Mouse (Mus musculus) heart, postnatal 14 days (tissue): ENCODE data around the gene Rab5b. TPM values are rescaled to one million over a fixed set of nuclear protein-coding genes. Genes with fewer than 3 reads are reported as not detected.
"Not testable (repeated sequence)": the region's sequence is repeated elsewhere in the genome, so short reads cannot be mapped to it uniquely, and the experiment has no call there.

Source experiments
- DNase-seq, 2 experiments: peaks; one replicate each; pipeline ENCODE4 v3.0.0; 2021 to 2022
- intact Hi-C: fragments of 180-260 bp; cut with DNase I; formaldehyde crosslinking; loops from one replicate; pipeline ENCODE4 v1.15.1; 2025
- long read RNA-seq, 2 experiments: library from polyadenylated mRNA; stranded (forward); transcript quantifications; one replicate each; pipeline ENCODE4 v2.0.0; 2021
- total RNA-seq, 2 experiments: library from RNA; stranded (reverse); gene quantifications; 2 replicates each; pipeline ENCODE4 v1.2.3; 2021

Rab5b gene
- total RNA-seq: 10 to 100 TPM; 66.5 to 71.8 TPM
- long read RNA-seq, experiment 1, transcript Rab5b-201 (6 exons, 3,180 nt): major isoform, 40 of 49 reads
- long read RNA-seq, experiment 1, partial matches to known transcripts: 2 of 49 reads
- long read RNA-seq, experiment 1, other reads (novel, unspliced or antisense): 7 of 49 reads
- long read RNA-seq, experiment 2, transcript Rab5b-201 (6 exons, 3,180 nt): major isoform, 39 of 50 reads
- long read RNA-seq, experiment 2, partial matches to known transcripts: 1 of 50 reads
- long read RNA-seq, experiment 2, other reads (novel, unspliced or antisense): 10 of 50 reads

GRCm38 (mm10) chr10:128695992-128696807 is at the start of gene Rab5b:
Rab5b (minus strand) TSS chr10:128696264.
- peak; percentile 95 to 96 for DNase-seq
- intact Hi-C loops: no loop called here

GRCm38 (mm10) chr10:128744680-128745601 is 48.9 kb upstream of the Rab5b start, which contains the start of gene Dgka:
Dgka (minus strand) TSS chr10:128744855.
- intact Hi-C loops: no loop called here
- peak; percentile 23 to 25 for DNase-seq

GRCm38 (mm10) chr10:128744211-128744610 is 48.1 kb upstream of the Rab5b start:
- intact Hi-C loops: no loop called here
- no peak for DNase-seq

- peak; percentile 73 to 78 for DNase-seq
- intact Hi-C loops: no loop called here
Measured at GRCm38 (mm10) chr10:128743791-128744191, 47.7 kb upstream of the Rab5b start.

- intact Hi-C loops: no loop called here
- no peak for DNase-seq
Measured at GRCm38 (mm10) chr10:128743235-128743634, 47.2 kb upstream of the Rab5b start.

GRCm38 (mm10) chr10:128742616-128743015 is 46.6 kb upstream of the Rab5b start:
- no peak for DNase-seq
- intact Hi-C loops: no loop called here

- intact Hi-C loops: no loop called here
- DNase-seq: no peak
Measured at GRCm38 (mm10) chr10:128740296-128740695, 44.2 kb upstream of the Rab5b start.

- intact Hi-C loops: loop anchor here (10.0 kb wide), 1 partner anchor 237 kb away; no protein-coding TSS in a partner anchor
- DNase-seq: no peak
Measured at GRCm38 (mm10) chr10:128737435-128737834, 41.4 kb upstream of the Rab5b start.

- no peak for DNase-seq
- intact Hi-C loops: loop anchor here (2.0 to 10.0 kb wide), 2 partner anchors 163 to 243 kb away; no protein-coding TSS in a partner anchor
Measured at GRCm38 (mm10) chr10:128731992-128732391, 35.9 kb upstream of the Rab5b start.

GRCm38 (mm10) chr10:128731002-128731433 is 35.0 kb upstream of the Rab5b start:
- intact Hi-C loops: loop anchor here (2.0 to 10.0 kb wide), 2 partner anchors 164 to 244 kb away; no protein-coding TSS in a partner anchor

GRCm38 (mm10) chr10:128728059-128728458 is 32.0 kb upstream of the Rab5b start:
- no peak for DNase-seq
- intact Hi-C loops: no loop called here

More at GRCm38 (mm10) chr10:128731002-128731433, 35.0 kb upstream of the Rab5b start:
- DNase-seq: peak; percentile 77 to 86

- DNase-seq, intact Hi-C loops: not testable (repeated sequence)
Measured at GRCm38 (mm10) chr10:128725466-128725865, 29.4 kb upstream of the Rab5b start.

GRCm38 (mm10) chr10:128715559-128716537 is 19.8 kb upstream of the Rab5b start:
- intact Hi-C loops: no loop called here
- no peak for DNase-seq

- intact Hi-C loops, DNase-seq: not testable (repeated sequence)
Measured at GRCm38 (mm10) chr10:128711318-128711717, 15.3 kb upstream of the Rab5b start.

- DNase-seq: peak in 1 of 2 experiments; percentile 39
- intact Hi-C loops: no loop called here
Measured at GRCm38 (mm10) chr10:128705317-128705693, 9.2 kb upstream of the Rab5b start.

GRCm38 (mm10) chr10:128704491-128705316 is 8.6 kb upstream of the Rab5b start, which contains the start of gene Cdk2:
Cdk2 (minus strand) TSS chr10:128705031.
- intact Hi-C loops: no loop called here
- DNase-seq: peak; percentile 95

GRCm38 (mm10) chr10:128703895-128704294 is 7.8 kb upstream of the Rab5b start, which contains the start of gene Pmel:
Pmel (plus strand) TSS chr10:128704195.
- intact Hi-C loops: no loop called here
- no peak for DNase-seq
